Mouse (Mus musculus) limb, embryonic 11.5 days (tissue): Measurements from ENCODE around the gene Lrch3. TPM values are rescaled to one million over a fixed set of nuclear protein-coding genes. Genes with fewer than 3 reads are reported as not detected.
"Not testable (repeated sequence)": the region's sequence is repeated elsewhere in the genome, so short reads cannot be mapped to it uniquely, and the experiment has no call there.

Source experiments
- ATAC-seq: fragments of 200-750 bp; cut with Nextera tagmentation; 2 replicates; pipeline ENCODE4 v1.8.0; 2017; ENCODE audit warnings: low read depth; ENCODE audit not compliant: insufficient number of reproducible peaks, low FRiP score, low TSS enrichment
- DNase-seq: peaks from one replicate; pipeline ENCODE4 v3.0.0-alpha.2; 2015; ENCODE audit warnings: low spot score
- H3K27ac ChIP-seq: fragments of 300-500 bp; sonication (generic); replicated peaks from 2 replicates; pipeline ENCODE4 v1.5.1; 2014; ENCODE audit warnings: low read depth, mild to moderate bottlenecking, low read length
- H3K27me3 ChIP-seq: fragments of 300-500 bp; sonication (generic); 2 replicates; pipeline ENCODE4 v1.6.1; 2014; ENCODE audit warnings: mild to moderate bottlenecking, low read length, mixed read lengths; ENCODE audit not compliant: control insufficient read depth, insufficient read depth
- H3K36me3 ChIP-seq: fragments of 300-500 bp; sonication (generic); 2 replicates; pipeline ENCODE4 v1.6.1; 2014; ENCODE audit warnings: mild to moderate bottlenecking, low read length, moderate library complexity, mixed read lengths; ENCODE audit not compliant: control insufficient read depth, insufficient read depth
- H3K4me1 ChIP-seq: fragments of 300-500 bp; sonication (generic); 2 replicates; pipeline ENCODE4 v1.6.1; 2014; ENCODE audit warnings: low read length, mixed read lengths; ENCODE audit not compliant: control insufficient read depth, insufficient read depth
- H3K4me2 ChIP-seq: fragments of 300-500 bp; sonication (generic); 2 replicates; pipeline ENCODE4 v1.6.1; 2014; ENCODE audit warnings: low read depth, mild to moderate bottlenecking, moderate library complexity; ENCODE audit not compliant: severe bottlenecking
- H3K4me3 ChIP-seq: fragments of 300-500 bp; sonication (generic); 2 replicates; pipeline ENCODE4 v1.5.1; 2014; ENCODE audit warnings: low read depth, low read length
- H3K9ac ChIP-seq: fragments of 300-500 bp; sonication (generic); 2 replicates; pipeline ENCODE4 v1.6.1; 2014; ENCODE audit warnings: mild to moderate bottlenecking, low read length
- H3K9me3 ChIP-seq: fragments of 300-500 bp; sonication (generic); 2 replicates; pipeline ENCODE4 v1.6.1; 2016; ENCODE audit warnings: low read length; ENCODE audit not compliant: control insufficient read depth
- WGBS: fragments of 180-500 bp; shearing (Covaris S2); extraction: QIAGEN DNeasy Blood & Tissue Kit; methylation state at CpG from one replicate; pipeline ENCODE4 v1.1.7; 2014; 5-methylcytosine and 5-hydroxymethylcytosine counted together
- polyA plus RNA-seq: library from polyadenylated mRNA; unstranded; fragments of >200 nt; fragmentation: Nextera tagmentation; extraction: Ambion mirVana; gene quantifications from 2 replicates; pipeline ENCODE4 v1.2.1, GENCODE M21; 2014

Lrch3 gene
- polyA plus RNA-seq, 1 experiment from 2014 or later, result 31.3 TPM

DNA sequence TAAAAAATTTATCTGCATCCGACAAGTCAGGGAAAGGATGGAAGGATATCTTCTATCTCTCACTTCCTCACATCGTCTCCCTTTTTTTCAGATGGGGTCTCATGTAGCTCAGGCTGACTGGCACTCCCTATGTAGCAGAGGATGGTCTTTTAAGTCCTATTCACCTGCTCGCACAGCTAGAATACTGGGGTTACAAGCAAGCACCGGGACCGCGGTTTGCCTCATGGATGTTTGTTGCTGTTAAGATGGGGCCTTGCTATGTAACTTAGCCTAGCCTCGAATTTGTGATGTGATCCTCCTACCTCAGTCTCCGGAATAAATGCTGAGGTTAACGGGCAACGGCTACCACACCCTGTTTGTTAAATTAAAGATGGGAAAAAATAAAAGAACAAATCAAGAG lies 141.8 kb downstream of the Lrch3 start:
- Histone ChIP-seq H3K4me2 (peak overlapping the region; percentile 45; the same call in 1 of the 2 replicates), H3K4me1 (peaks cover 5% of the 10 kb centered on the region), H3K36me3 (peaks cover 18% of the 10 kb centered on the region; the same call in 1 of the 2 replicates), H3K9ac (no peak overlapping the region), H3K27ac (no peak overlapping the region), H3K4me3 (peak overlapping the region; percentile 97; the same call in 1 of the 2 replicates), H3K9me3 (no peaks in the 10 kb centered on the region), H3K27me3 (no peaks in the 10 kb centered on the region)
- no peak for DNase-seq
- peak; percentile 48; the same call in 1 of the 2 replicates for ATAC-seq
- WGBS, result 24% methylated on average over 10 of the region's 10 CpGs

DNA sequence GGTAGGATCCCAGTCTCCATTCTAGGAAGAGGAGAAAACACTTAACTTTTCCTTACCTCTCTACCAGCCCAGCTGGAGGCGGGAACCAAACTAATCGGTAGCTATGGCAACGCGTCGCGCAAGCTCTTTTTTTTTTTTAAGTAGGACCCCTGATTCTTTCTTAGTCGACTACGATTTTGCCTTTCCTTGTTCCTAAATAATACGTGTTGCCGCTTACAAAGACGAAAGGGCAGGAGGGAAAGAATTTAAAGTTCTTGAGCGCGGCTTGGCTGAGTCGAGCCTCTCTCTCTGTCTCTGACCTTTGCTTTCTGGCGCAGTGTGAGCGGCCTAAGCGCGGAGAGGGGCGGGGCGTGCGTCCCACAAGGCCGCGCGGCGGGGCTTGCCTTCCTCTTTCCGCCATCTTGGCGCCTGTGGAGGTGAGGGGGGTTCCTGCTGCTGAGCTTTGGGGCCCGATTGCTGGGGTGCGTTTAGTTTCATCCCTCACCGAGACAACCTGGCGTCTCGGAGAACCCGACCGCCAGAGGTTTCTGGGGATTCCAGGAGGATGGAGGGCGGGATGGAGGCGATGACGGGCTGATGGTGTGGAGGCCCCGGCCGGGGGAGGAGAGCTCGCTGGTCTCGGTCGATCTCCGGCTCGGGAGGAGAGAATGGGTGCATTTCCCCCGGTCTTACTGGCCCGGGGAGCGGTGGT lies 142.3 kb downstream of the Lrch3 start, which contains the start of the genes Iqcg and Rpl35a:
Gene Iqcg, minus strand, starts transcription at position 124 of the 691 bp plus-strand sequence.
Gene Rpl35a, plus strand, starts transcription at position 359 of the 691 bp plus-strand sequence.
- under 1% methylated on average over 46 of the region's 47 CpGs for WGBS

GRCm38 (mm10) chr16:33056786-33057185 lies 142.9 kb downstream of the Lrch3 start:
- H3K27ac ChIP-seq, result peak overlapping the region; percentile 90
- ATAC-seq, result peak; percentile 7; the same call in 1 of the 2 replicates
- under 1% methylated on average over 24 of the region's 24 CpGs for WGBS

More for the DNA sequence above, 142.3 kb downstream of the Lrch3 start, which contains the start of the genes Iqcg and Rpl35a:
- Histone ChIP-seq H3K9ac (peak within 1 kb of the TSS; percentile 98), H3K27ac (peak within 1 kb of the TSS; percentile 90), H3K9me3 (no peaks in the 10 kb centered on the region), H3K4me2 (peak within 1 kb of the TSS; percentile 51), H3K4me1 (peaks cover 5% of the 10 kb centered on the region), H3K36me3 (peaks cover 20% of the 10 kb centered on the region; the same call in 1 of the 2 replicates), H3K27me3 (no peaks in the 10 kb centered on the region), H3K4me3 (peak within 1 kb of the TSS; percentile 97)
- ATAC-seq (peak; percentile 91), DNase-seq (peak; percentile 91)

DNA sequence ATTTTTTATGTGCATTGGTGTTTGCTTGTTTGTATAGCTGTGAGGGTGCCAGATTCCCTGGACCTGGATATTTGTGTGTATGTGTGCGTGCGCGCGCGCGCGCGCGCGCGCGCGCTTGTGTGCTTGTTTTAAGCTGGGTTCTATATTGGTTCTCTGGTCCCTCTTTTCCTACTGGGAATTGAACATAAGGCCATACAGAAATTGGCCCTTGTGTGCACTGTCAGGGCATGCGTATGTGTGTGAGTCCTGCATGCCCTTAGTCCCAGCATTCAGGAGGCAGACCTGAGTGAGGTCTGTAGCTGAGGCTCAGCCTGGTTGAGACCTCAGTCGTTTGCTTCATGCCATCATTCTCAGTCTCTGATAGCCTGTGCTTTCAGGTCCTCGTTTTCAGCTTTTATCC lies 144.1 kb downstream of the Lrch3 start:
- Histone ChIP-seq H3K4me3 (peak overlapping the region; percentile 14; the same call in 1 of the 2 replicates), H3K9ac (peak overlapping the region; percentile 47; the same call in 1 of the 2 replicates), H3K9me3 (no peaks in the 10 kb centered on the region), H3K27me3 (no peaks in the 10 kb centered on the region), H3K27ac (no peak overlapping the region), H3K4me1 (peaks cover 7% of the 10 kb centered on the region), H3K4me2 (peak overlapping the region; percentile 35; the same call in 1 of the 2 replicates), H3K36me3 (peaks cover 20% of the 10 kb centered on the region; the same call in 1 of the 2 replicates)
- 86% methylated on average over 16 of the region's 16 CpGs for WGBS
- DNase-seq (no peak), ATAC-seq (no peak)

More at GRCm38 (mm10) chr16:33056786-33057185, 142.9 kb downstream of the Lrch3 start:
- peaks cover 5% of the 10 kb centered on the region for H3K4me1 ChIP-seq
- peak overlapping the region; percentile 51 for H3K4me2 ChIP-seq
- H3K9ac ChIP-seq, result peak overlapping the region; percentile 98
- H3K9me3 ChIP-seq, result no peaks in the 10 kb centered on the region
- no peaks in the 10 kb centered on the region for H3K27me3 ChIP-seq
- no peak for DNase-seq
- H3K4me3 ChIP-seq, result peak overlapping the region; percentile 97
- H3K36me3 ChIP-seq, result peaks cover 20% of the 10 kb centered on the region; the same call in 1 of the 2 replicates

- H3K36me3 ChIP-seq, result peaks cover 20% of the 10 kb centered on the region; the same call in 1 of the 2 replicates
- H3K9ac ChIP-seq, H3K4me2 ChIP-seq, H3K4me3 ChIP-seq, H3K27me3 ChIP-seq, ATAC-seq, DNase-seq, H3K4me1 ChIP-seq, H3K9me3 ChIP-seq, H3K27ac ChIP-seq: not testable (repeated sequence)
- WGBS, result 93% methylated on average over 9 of the region's 9 CpGs
Measured at GRCm38 (mm10) chr16:33058656-33059055, 144.8 kb downstream of the Lrch3 start.

DNA sequence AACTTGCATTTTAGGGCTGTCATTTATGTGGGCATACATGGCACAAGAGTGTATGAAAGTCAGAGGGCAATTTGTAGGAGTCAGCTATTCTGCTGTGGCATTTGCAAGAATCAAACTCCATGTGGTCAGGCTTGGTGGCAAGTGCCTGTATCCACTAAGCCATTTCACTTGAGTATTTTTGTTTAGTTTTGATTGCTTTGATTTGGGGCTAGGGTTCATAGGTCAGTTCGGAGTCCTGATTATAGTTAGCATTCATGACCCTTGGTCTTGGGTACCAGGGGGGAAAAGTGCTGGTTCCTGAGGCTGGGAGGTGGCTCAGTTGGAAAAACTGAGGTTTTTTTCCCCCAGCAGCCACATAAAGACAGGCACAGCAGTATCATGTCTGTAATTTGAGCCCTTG lies 145.6 kb downstream of the Lrch3 start:
- H3K4me3 ChIP-seq, result no peak overlapping the region
- H3K4me1 ChIP-seq, result peaks cover 11% of the 10 kb centered on the region
- no peak overlapping the region for H3K4me2 ChIP-seq
- H3K27ac ChIP-seq, result no peak overlapping the region
- no peak overlapping the region for H3K9ac ChIP-seq
- H3K9me3 ChIP-seq, result no peaks in the 10 kb centered on the region
- H3K36me3 ChIP-seq, result peaks cover 20% of the 10 kb centered on the region; the same call in 1 of the 2 replicates
- no peak for DNase-seq
- H3K27me3 ChIP-seq, result no peaks in the 10 kb centered on the region
- ATAC-seq, result no peak
- WGBS, result 87% methylated on average over 1 of the region's 1 CpGs

DNA sequence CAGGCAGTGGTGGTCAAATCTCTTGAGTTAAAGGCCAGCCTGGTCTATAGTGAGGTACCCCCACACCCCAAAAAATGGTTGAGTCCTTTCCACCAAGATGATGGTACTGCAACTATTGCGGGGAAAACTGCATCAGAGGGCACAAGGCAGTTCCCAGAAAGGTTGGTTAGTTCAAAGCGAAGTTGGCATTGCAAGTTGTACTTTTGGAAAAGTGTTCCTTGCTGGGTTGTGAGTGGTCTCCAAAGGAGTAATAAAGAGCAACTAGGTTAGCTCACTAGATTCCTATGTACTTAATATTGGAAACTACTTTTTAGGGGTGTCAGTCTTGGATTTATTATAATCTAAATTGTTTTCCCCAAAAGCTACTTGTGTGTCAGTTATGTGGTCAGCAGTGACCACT lies 147.0 kb downstream of the Lrch3 start:
- Histone ChIP-seq H3K36me3 (peaks cover 20% of the 10 kb centered on the region; the same call in 1 of the 2 replicates), H3K4me3 (no peak overlapping the region), H3K9me3 (no peaks in the 10 kb centered on the region), H3K4me1 (peaks cover 11% of the 10 kb centered on the region), H3K4me2 (no peak overlapping the region), H3K27ac (no peak overlapping the region), H3K27me3 (no peaks in the 10 kb centered on the region), H3K9ac (no peak overlapping the region)
- ATAC-seq, result no peak
- 77% methylated on average over 2 of the region's 2 CpGs for WGBS
- no peak for DNase-seq

GRCm38 (mm10) chr16:33061400-33061799 lies 147.5 kb downstream of the Lrch3 start:
- Histone ChIP-seq H3K4me1 (peaks cover 11% of the 10 kb centered on the region), H3K27me3 (no peaks in the 10 kb centered on the region), H3K36me3 (peaks cover 20% of the 10 kb centered on the region; the same call in 1 of the 2 replicates), H3K9ac (no peak overlapping the region), H3K27ac (no peak overlapping the region), H3K4me3 (no peak overlapping the region; the same call in 1 of the 2 replicates), H3K9me3 (no peaks in the 10 kb centered on the region), H3K4me2 (peak overlapping the region; percentile 81)
- ATAC-seq, result no peak
- DNase-seq, result no peak
- 48% methylated on average over 11 of the region's 11 CpGs for WGBS
